12 mouse cellular contexts compared by ENCODE assay signal in the genomic region with DNA sequence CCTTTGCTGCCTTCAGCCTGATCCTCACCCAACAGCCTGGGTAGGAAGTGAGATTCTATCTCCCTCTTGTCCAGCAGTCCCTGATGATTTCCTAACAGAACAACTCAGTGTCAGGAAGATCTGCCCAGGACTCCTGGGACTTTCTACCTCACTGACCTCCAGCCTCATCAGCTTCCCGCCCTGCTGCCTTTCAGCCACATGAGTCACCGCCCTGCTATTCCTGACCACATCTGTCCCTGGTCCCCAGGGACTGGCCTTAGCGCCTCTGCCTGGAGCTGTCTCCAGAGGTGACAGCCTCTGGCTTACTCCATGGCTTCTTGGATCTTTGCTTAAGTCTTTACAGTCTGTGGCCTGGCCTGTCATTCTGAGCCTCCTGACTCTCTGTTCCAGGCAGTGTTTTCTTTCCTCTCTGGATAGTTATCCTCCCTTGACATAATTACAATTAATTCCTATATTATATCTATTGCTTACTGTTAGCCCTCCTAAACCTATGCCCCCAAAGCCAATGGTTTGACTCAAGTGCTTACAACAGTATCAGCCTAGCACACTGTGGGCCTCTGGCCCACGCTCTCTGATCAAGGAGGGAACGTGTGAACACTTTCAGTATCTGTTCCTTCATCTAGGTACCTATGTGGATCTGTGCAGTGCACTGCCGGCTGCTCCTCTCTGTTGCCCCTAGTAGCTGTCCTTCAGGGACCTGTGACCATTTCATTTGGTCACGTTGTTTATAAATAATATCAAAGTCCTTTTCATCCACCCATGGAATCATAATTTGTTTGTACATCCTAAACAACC. TPM values are rescaled to one million over a fixed set of nuclear protein-coding genes. Genes with fewer than 3 reads are reported as not detected.
DNase-seq lines count a peak whose midpoint lies in the region; ATAC-seq and TF ChIP-seq lines count a peak whose summit lies in the region.
"Had no signal": no experiment of that assay in that cellular context is flagged by ENCODE, and none has a peak within 500 bp of the region (broad histone marks: within the 10 kb centered on the region; RNA-seq: fewer than 3 reads in every experiment).

No protein-coding gene starts in this region.

- H3K27me3 ChIP-seq in kidney, embryonic 15.5 days: no peaks in the 10 kb centered on the region
- no peaks in the 10 kb centered on the region for H3K27me3 ChIP-seq in myocyte (ENCODE audit: control insufficient read depth, insufficient read depth, insufficient read length)
- H3K27me3 ChIP-seq: stomach, embryonic 15.5 days had no signal

- no peaks in the 10 kb centered on the region for H3K79me2 ChIP-seq in myocyte (ENCODE audit: control insufficient read depth, insufficient read depth)

- no peak overlapping the region for H3K27ac ChIP-seq in kidney, embryonic 15.5 days
- H3K27ac ChIP-seq: midbrain, embryonic 10.5 days; stomach, embryonic 15.5 days had no signal

- no peak overlapping the region for H3K4me3 ChIP-seq in kidney, embryonic 15.5 days (replicated peaks)
- H3K4me3 ChIP-seq in myocyte: no peak overlapping the region
- H3K4me3 ChIP-seq: midbrain, embryonic 10.5 days; stomach, embryonic 15.5 days had no signal

- ATAC-seq in kidney, embryonic 15.5 days (replicated peaks; ENCODE audit: low FRiP score): no peak
- ATAC-seq in megakaryocyte progenitor cell, adult 5-6 weeks (replicated peaks; ENCODE audit: poor library complexity): no peak
- ATAC-seq: intestine, postnatal 0 days had no signal

- 48% methylated on average over 7 of the region's 7 CpGs for WGBS in kidney, embryonic 15.5 days

- no peak overlapping the region for H3ac ChIP-seq in myocyte (ENCODE audit: control insufficient read depth, insufficient read length)

- H3K4me2 ChIP-seq in kidney, embryonic 15.5 days: no peak overlapping the region
- H3K4me2 ChIP-seq in myocyte (ENCODE audit: low read depth): peak overlapping the region; percentile 34
- H3K4me2 ChIP-seq: stomach, embryonic 15.5 days had no signal

- H3K4me1 ChIP-seq in kidney, embryonic 15.5 days: 0 out of 2 replicates have a peak, but pooled peaks cover 3% of the 10 kb centered on the region
- H3K4me1 ChIP-seq: stomach, embryonic 15.5 days had no signal

- H3K36me3 ChIP-seq in kidney, embryonic 15.5 days: no peaks in the 10 kb centered on the region
- H3K36me3 ChIP-seq in myocyte (ENCODE audit: control insufficient read depth, insufficient read depth): no peaks in the 10 kb centered on the region
- H3K36me3 ChIP-seq: midbrain, embryonic 10.5 days; stomach, embryonic 15.5 days had no signal

- no peaks in the 10 kb centered on the region for H3K9me3 ChIP-seq in kidney, embryonic 15.5 days (replicated peaks)
- H3K9me3 ChIP-seq: midbrain, embryonic 10.5 days; stomach, embryonic 15.5 days had no signal

- H3K9ac ChIP-seq in kidney, embryonic 15.5 days: no peak overlapping the region
- H3K9ac ChIP-seq: stomach, embryonic 15.5 days had no signal

- no peak for TF ChIP-seq POLR2A in myocyte (IDR thresholded peaks at IDR 0.05; ENCODE audit: insufficient read length, low read depth)

- peak; percentile 7 for DNase-seq in kidney, adult 18-20 months
- DNase-seq in NIH3T3 (ENCODE audit: low read depth): peak; percentile 25
- peak; percentile 8 to 9 for DNase-seq in adrenal gland, postnatal 4 days (ENCODE audit: low spot score in 2 of 2)
- DNase-seq in gastrocnemius, adult 8-10 months (ENCODE audit: low spot score in 2 of 2): no peak
- DNase-seq in cerebellum, adult 11 months: no peak
- DNase-seq: liver had no signal

TF ChIP-seq in myocyte, 11 proteins besides CTCF, POLR2A, EP300 and RAD21:
- TF ChIP-seq USF1 (IDR thresholded peaks at IDR 0.05; ENCODE audit: low read depth) (no peak), MYOG (IDR thresholded peaks at IDR 0.05; ENCODE audit: control insufficient read depth in 1 of 3, insufficient read depth in 1 of 3, insufficient read length in 2 of 3, low read depth in 2 of 3) (no peak), MAX (IDR thresholded peaks at IDR 0.05; ENCODE audit: low read depth) (no peak), SRF (IDR thresholded peaks at IDR 0.05; ENCODE audit: control insufficient read depth, insufficient read length, low read depth) (no peak), POLR2AphosphoS2 (IDR thresholded peaks at IDR 0.05; ENCODE audit: insufficient read length, low read depth) (no peak), E2F4 (IDR thresholded peaks at IDR 0.05; ENCODE audit: insufficient read depth) (no peak)

RNA-seq across cellular contexts. Expression of a gene that starts 25.1 kb away (rescaled TPM):
- polyA plus RNA-seq in kidney, embryonic 15.5 days (2015; fragmentation: Nextera tagmentation; extraction: Ambion mirVana): 10.2 and 11.8 TPM in 2 replicates
- total RNA-seq in adrenal gland, postnatal 4 days (2021): 10 to 100 TPM; 18.2 to 21.2 TPM
- polyA plus RNA-seq in myocyte (2012; fragmentation: generic; extraction: Trizol): 16.8 TPM
- total RNA-seq in megakaryocyte progenitor cell, adult 5-6 weeks (2015): not detected in 2 replicates
- total RNA-seq in megakaryocyte progenitor cell, adult 5-6 weeks (2017): not detected in 2 replicates
- 10 to 100 TPM; 32.1 to 47.3 (median 40.7) TPM for total RNA-seq in gastrocnemius, adult 8-10 months (2022)

RNA-seq across cellular contexts. Expression of a gene that starts 40.9 kb away (rescaled TPM):
- 0.96 and 1.5 TPM in 2 replicates for polyA plus RNA-seq in kidney, embryonic 15.5 days (2015; fragmentation: Nextera tagmentation; extraction: Ambion mirVana)
- total RNA-seq in adrenal gland, postnatal 4 days (2021): 1 to 10 TPM; 5.3 to 6.2 TPM
- 15.6 TPM for polyA plus RNA-seq in myocyte (2012; fragmentation: generic; extraction: Trizol)
- total RNA-seq in megakaryocyte progenitor cell, adult 5-6 weeks (2015): 0.02 TPM in 1 of 2 replicates, not detected in the other
- 0.12 TPM in 1 of 2 replicates, not detected in the other for total RNA-seq in megakaryocyte progenitor cell, adult 5-6 weeks (2017)
- total RNA-seq in gastrocnemius, adult 8-10 months (2022): 10 to 100 TPM; 42.8 to 74.8 (median 45.1) TPM

Comparison
In these comparisons a context has a peak if more than half of its experiments do, and no peak if none do; other contexts are left out.
1. DNase-seq: peak in kidney, adult 18-20 months (single experiment), NIH3T3 (single experiment) and adrenal gland, postnatal 4 days (2 of 2); none in gastrocnemius, adult 8-10 months (0 of 2) and cerebellum, adult 11 months (single experiment).
2. RNA of a gene that starts 25.1 kb away (total RNA-seq): 32.1 to 47.3 TPM in gastrocnemius, adult 8-10 months and 18.2 to 21.2 TPM in adrenal gland, postnatal 4 days; not detected in megakaryocyte progenitor cell, adult 5-6 weeks; every median in the first group is over 10 times any median in the second.
3. RNA of a gene that starts 40.9 kb away (total RNA-seq): 42.8 to 74.8 TPM in gastrocnemius, adult 8-10 months; 5.3 to 6.2 TPM in adrenal gland, postnatal 4 days and 0.02 to 0.12 TPM in megakaryocyte progenitor cell, adult 5-6 weeks; every median in the first group is over 4 times any median in the second.